Mouse (Mus musculus) v-Abl transformed pro-B cells (cell line): ENCODE data around the gene Rela.

Experiments used
- in situ Hi-C, 2 experiments: fragments of 400-800 bp; cut with MboI; formaldehyde crosslinking; loops; one replicate each; pipeline ENCODE4 v1.15.1; 2025; ENCODE audit not compliant: unreplicated experiment in 2 of 2

Gene Rela

GRCm38 (mm10) chr19:5636036-5636570 lies 1.2 kb upstream of the Rela start:
- in situ Hi-C loops: no loop called here

GRCm38 (mm10) chr19:5636571-5637041 lies 677 bp upstream of the Rela start:
- in situ Hi-C loops: no loop called here

- in situ Hi-C loops: no loop called here
These were observed 1.2 kb downstream of the Rela start for GRCm38 (mm10) chr19:5638416-5639005.

- in situ Hi-C loops: no loop called here
These were observed 3.1 kb downstream of the Rela start for GRCm38 (mm10) chr19:5640339-5640738.

- in situ Hi-C loops: no loop called here
These were observed 3.7 kb downstream of the Rela start for GRCm38 (mm10) chr19:5641021-5641420.

GRCm38 (mm10) chr19:5641641-5642040 lies 4.4 kb downstream of the Rela start:
- in situ Hi-C loops: no loop called here

GRCm38 (mm10) chr19:5645280-5645679 lies 8.0 kb downstream of the Rela start:
- in situ Hi-C loops: no loop called here

- in situ Hi-C loops: no loop called here
These were observed 9.5 kb downstream of the Rela start for GRCm38 (mm10) chr19:5646731-5647330.

- in situ Hi-C loops: no loop called here
These were observed 10.5 kb downstream of the Rela start for GRCm38 (mm10) chr19:5647791-5648190.

GRCm38 (mm10) chr19:5648401-5649297 lies 11.4 kb downstream of the Rela start:
- in situ Hi-C loops: no loop called here

GRCm38 (mm10) chr19:5649298-5649741 lies 12.0 kb downstream of the Rela start:
- in situ Hi-C loops: no loop called here

- in situ Hi-C loops: no loop called here
These were observed 14.4 kb downstream of the Rela start for GRCm38 (mm10) chr19:5651502-5652274.

GRCm38 (mm10) chr19:5652570-5652969 lies 15.3 kb downstream of the Rela start:
- in situ Hi-C loops: no loop called here

- in situ Hi-C loops: no loop called here
These were observed 16.9 kb downstream of the Rela start for GRCm38 (mm10) chr19:5653969-5654719.

GRCm38 (mm10) chr19:5654720-5655298 lies 17.5 kb downstream of the Rela start:
- in situ Hi-C loops: no loop called here

GRCm38 (mm10) chr19:5660942-5661751 lies 23.9 kb downstream of the Rela start:
- in situ Hi-C loops: no loop called here

- in situ Hi-C loops: no loop called here
These were observed 25.0 kb downstream of the Rela start for GRCm38 (mm10) chr19:5662310-5662709.
